Mouse (Mus musculus): Measurements from ENCODE around the gene Senp3.
"Not testable (repeated sequence)": the region's sequence is repeated elsewhere in the genome, so short reads cannot be mapped to it uniquely, and the experiment has no call there.

Senp3 gene

DNA sequence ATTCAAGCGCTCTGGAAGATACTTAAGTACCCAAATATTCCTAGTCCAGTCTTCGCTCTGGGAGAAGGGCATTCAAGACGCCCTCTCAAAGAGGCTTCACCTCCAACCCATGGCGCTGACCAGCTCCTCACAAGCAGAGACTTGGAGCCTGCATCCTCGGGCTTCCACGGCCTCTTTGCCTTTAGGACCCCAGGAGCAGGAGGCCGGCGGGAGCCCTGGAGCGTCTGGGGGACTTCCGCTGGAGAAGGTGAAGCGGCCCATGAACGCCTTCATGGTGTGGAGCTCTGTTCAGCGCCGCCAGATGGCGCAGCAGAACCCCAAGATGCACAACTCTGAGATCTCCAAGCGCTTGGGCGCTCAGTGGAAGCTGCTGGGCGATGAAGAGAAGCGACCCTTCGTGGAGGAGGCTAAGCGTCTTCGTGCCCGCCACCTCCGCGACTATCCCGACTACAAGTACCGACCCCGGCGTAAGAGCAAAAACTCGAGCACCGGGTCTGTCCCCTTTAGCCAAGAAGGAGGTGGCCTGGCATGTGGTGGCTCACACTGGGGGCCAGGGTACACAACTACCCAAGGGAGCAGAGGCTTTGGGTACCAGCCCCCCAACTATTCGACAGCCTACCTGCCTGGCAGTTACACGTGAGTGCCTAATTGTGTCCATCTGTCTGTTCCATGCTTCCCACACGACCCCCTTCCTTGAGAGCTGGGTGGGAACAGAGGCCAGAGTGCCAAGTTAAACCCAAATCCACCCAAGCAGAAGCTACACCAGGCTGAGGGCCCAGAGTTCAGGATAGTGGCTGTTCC is 26.4 kb downstream of the Senp3 start, which contains the start of gene Sox15:
TSS of gene Sox15 (plus strand) at position 51 of the 801 bp plus-strand sequence.
- peak; percentile 70 to 85 for DNase-seq (ENCODE audit: low spot score in 2 of 2)

DNA sequence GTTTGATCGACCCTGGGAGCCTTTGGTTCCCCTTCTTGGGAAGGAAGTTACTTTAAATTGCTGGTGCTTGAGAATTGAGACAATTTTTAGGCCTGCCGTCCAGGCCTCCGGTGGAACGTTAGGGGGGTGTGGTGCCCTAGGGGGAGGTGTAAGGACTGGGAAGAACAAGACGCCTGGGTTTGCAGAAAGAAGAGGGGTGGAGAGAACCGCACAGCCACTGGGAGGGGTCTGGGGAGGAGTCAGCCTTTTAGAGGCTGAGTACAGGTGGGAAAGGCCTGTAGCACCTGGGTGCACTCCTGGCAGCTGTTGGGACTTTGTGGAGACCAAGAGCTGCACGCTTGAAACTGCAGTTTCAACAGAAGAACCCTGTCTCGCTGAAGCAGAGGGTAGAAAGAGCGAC is 27.1 kb downstream of the Senp3 start:
- DNase-seq (ENCODE audit: low spot score in 2 of 2): no peak

GRCm38 (mm10) chr11:69653399-69653798 is 28.5 kb downstream of the Senp3 start:
- no peak for DNase-seq (ENCODE audit: low spot score in 2 of 2)

DNA sequence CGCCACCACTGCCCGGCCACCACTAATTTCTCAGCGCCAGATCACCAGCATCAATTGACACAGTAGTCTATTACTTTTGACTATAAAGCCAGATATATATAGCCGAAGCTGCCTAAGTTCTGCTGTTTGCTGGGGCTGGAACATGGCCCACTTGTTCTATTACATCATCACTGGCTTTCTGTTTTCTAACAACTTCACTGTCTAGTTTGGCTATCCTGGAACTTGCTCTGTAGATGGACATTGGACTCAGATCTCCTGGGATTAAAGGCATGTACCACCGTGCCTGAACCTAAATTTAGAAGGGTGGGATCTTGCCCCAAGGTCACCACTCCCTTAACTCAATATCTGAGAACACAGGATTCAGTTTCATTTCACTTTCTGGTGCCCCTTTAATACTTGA is 36.0 kb downstream of the Senp3 start:
- no peak for DNase-seq (ENCODE audit: low spot score in 2 of 2)

DNA sequence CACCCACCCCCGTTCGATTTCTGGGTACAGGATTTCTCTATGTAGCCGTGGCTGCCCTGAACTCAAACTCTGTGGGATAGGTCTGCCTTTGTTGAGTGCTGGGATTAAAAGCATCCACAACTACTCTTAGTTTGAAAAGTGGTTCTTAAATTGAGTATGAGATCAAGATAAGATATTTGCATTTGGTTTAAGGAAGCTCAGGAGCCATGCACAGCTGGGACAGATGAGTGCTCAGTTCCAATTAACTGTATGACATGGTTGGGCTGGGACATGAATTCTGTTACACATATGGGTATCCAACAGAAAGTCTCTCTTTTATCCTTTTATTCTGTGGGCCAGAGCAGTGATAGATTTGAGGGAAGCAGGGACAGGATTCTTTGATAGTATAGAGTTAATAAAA is 46.4 kb downstream of the Senp3 start:
- no peak for DNase-seq (ENCODE audit: low spot score in 2 of 2)

GRCm38 (mm10) chr11:69633128-69633866 is 48.6 kb downstream of the Senp3 start:
- no peak for DNase-seq (ENCODE audit: low spot score in 2 of 2)

DNA sequence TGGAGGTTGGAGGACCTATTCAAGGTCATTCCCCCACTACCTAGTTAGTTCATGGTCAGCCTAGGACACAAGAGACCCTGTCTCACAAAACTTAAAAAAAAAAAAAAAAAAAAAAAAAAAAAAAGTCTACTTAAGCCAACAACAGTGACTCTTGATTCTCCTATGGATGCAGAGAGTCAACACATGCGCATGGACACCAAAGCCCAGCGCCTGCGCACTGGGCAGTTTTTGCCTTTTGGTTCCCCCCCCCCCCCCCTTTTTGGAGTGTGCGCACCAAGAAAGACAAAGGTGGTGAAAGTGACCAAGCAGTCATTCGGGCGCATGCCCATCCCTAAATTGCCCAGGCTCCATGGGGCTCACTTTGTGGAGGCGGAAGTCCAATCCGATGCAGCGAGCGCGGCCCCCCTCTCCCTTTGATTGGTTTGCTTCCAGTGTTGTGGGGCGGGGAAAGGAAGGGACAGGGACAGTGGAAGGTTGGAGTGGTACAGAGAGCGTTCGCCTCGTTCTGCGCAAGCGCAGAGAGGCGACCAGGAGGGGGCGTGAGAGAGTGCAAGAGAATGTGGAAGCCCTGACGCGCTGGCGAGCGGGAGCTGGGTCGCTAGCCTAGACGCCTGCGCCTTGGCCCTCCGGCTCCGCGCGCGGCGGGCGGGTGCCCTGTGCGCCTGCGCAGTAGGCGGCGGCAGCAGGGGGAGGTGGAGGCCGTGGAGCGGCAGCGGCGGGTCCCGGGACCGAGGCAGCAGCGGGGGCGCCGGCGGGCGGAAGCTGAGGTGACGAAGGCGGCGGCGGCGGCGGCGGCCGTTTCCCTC is 49.4 kb downstream of the Senp3 start, which contains the start of gene Fxr2:
TSS of gene Fxr2 (plus strand) at position 707 of the 806 bp plus-strand sequence.
- DNase-seq (ENCODE audit: low spot score in 2 of 2): peak; percentile 100

- no peak for DNase-seq (ENCODE audit: low spot score in 2 of 2)
Measured at GRCm38 (mm10) chr11:69629802-69630201, 52.1 kb downstream of the Senp3 start.

DNA sequence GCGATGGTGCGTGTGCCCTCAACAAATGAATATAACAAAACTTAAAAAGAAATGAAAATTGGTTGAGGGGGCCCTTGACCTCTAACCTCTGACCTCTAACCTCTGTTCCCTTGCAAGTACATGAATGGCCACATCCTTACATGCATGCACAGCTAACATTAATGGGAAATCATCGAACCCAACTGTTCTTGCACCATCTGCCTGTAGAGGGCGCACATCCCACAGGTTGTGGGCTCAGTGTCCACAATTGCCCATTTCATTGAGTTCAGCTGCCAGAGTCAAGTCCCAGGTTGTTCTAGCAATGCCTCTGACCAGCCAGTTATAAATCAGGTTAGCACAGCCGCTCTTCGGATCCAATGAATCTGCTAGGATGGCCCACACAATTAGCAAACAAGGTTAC is 53.6 kb downstream of the Senp3 start:
- peak; percentile 78 to 80 for DNase-seq (ENCODE audit: low spot score in 2 of 2)

- not testable (repeated sequence) for DNase-seq (ENCODE audit: low spot score in 2 of 2)
Measured at GRCm38 (mm10) chr11:69624339-69624738, 57.5 kb downstream of the Senp3 start.
